ENCODE assay signal across 10 mouse cellular contexts in genomic region chr7:92866526-92866925, GRCm38 (mm10). TPM values are rescaled to one million over a fixed set of nuclear protein-coding genes. Genes with fewer than 3 reads are reported as not detected.
DNase-seq lines count a peak whose midpoint lies in the region; ATAC-seq and TF ChIP-seq lines count a peak whose summit lies in the region.
"Had no signal": no experiment of that assay in that cellular context is flagged by ENCODE, and none has a peak within 500 bp of the region (broad histone marks: within the 10 kb centered on the region; RNA-seq: fewer than 3 reads in every experiment).

No protein-coding gene starts in this region.

- no peaks in the 10 kb centered on the region for H3K4me1 ChIP-seq in hindbrain, embryonic 14.5 days (replicated peaks; ENCODE audit: control insufficient read depth, insufficient read depth, low read length)
- no peaks in the 10 kb centered on the region for H3K4me1 ChIP-seq in hindbrain, embryonic 16.5 days (ENCODE audit: control insufficient read depth, insufficient read depth, low read depth, low read length)
- no peaks in the 10 kb centered on the region for H3K4me1 ChIP-seq in thymus, adult 2 months (replicated peaks; ENCODE audit: control insufficient read depth, insufficient read depth, low read length)
- no peaks in the 10 kb centered on the region for H3K4me1 ChIP-seq in stomach, postnatal 0 days (replicated peaks; ENCODE audit: control insufficient read depth, insufficient read depth)
- H3K4me1 ChIP-seq: heart, embryonic 12.5 days; limb, embryonic 13.5 days had no signal

- ATAC-seq in hindbrain, embryonic 14.5 days (ENCODE audit: low FRiP score) = no peak
- no peak for ATAC-seq in hindbrain, embryonic 16.5 days
- no peak for ATAC-seq in stomach, postnatal 0 days (ENCODE audit: low FRiP score, low TSS enrichment)

- no peaks in the 10 kb centered on the region for H3K9me3 ChIP-seq in hindbrain, embryonic 14.5 days (ENCODE audit: control insufficient read depth, low read length)
- no peaks in the 10 kb centered on the region for H3K9me3 ChIP-seq in hindbrain, embryonic 16.5 days (ENCODE audit: control insufficient read depth, low read length)
- no peaks in the 10 kb centered on the region for H3K9me3 ChIP-seq in stomach, postnatal 0 days (ENCODE audit: control insufficient read depth, low read length)
- H3K9me3 ChIP-seq: heart, embryonic 12.5 days; limb, embryonic 13.5 days had no signal

- no peaks in the 10 kb centered on the region for H3K36me3 ChIP-seq in hindbrain, embryonic 14.5 days (replicated peaks; ENCODE audit: control insufficient read depth, insufficient read depth)
- no peaks in the 10 kb centered on the region for H3K36me3 ChIP-seq in hindbrain, embryonic 16.5 days (ENCODE audit: control insufficient read depth, insufficient read depth, low read length)
- H3K36me3 ChIP-seq in thymus, adult 2 months (ENCODE audit: control insufficient read depth, insufficient read depth, low read length) = peaks cover 4% of the 10 kb centered on the region; the same call in 1 of the 2 replicates
- no peaks in the 10 kb centered on the region for H3K36me3 ChIP-seq in stomach, postnatal 0 days (ENCODE audit: control insufficient read depth, insufficient read depth, low read length)
- H3K36me3 ChIP-seq: limb, embryonic 13.5 days had no signal

- no peak for TF ChIP-seq CTCF in thymus, adult 2 months (IDR thresholded peaks at IDR 0.05; ENCODE audit: borderline replicate concordance, control insufficient read depth, extremely low read depth, insufficient read depth, low read length, poor library complexity)
- peak; percentile 87 for TF ChIP-seq CTCF in stomach, postnatal 0 days (IDR thresholded peaks at IDR 0.05; ENCODE audit: low read depth)

- TF ChIP-seq POLR2A in thymus, adult 2 months (IDR thresholded peaks at IDR 0.05; ENCODE audit: control insufficient read depth, extremely low read depth, insufficient read depth, low read length, poor library complexity) = no peak

- no peaks in the 10 kb centered on the region for H3K27me3 ChIP-seq in hindbrain, embryonic 14.5 days (ENCODE audit: control insufficient read depth, insufficient read depth, low read length)
- no peaks in the 10 kb centered on the region for H3K27me3 ChIP-seq in hindbrain, embryonic 16.5 days (replicated peaks; ENCODE audit: control insufficient read depth, insufficient read depth, low read length)
- no peaks in the 10 kb centered on the region for H3K27me3 ChIP-seq in thymus, adult 2 months (ENCODE audit: control insufficient read depth, insufficient read depth, low read length)
- no peaks in the 10 kb centered on the region for H3K27me3 ChIP-seq in stomach, postnatal 0 days (ENCODE audit: control insufficient read depth, insufficient read depth, low read length)
- H3K27me3 ChIP-seq: heart, embryonic 12.5 days; limb, embryonic 13.5 days had no signal

- no peak overlapping the region for H3K9ac ChIP-seq in hindbrain, embryonic 14.5 days
- no peak overlapping the region for H3K9ac ChIP-seq in hindbrain, embryonic 16.5 days (ENCODE audit: low read depth, low read length)
- no peak overlapping the region for H3K9ac ChIP-seq in stomach, postnatal 0 days (ENCODE audit: low read length)
- H3K9ac ChIP-seq: heart, embryonic 12.5 days; limb, embryonic 13.5 days had no signal

- DNase-seq in hindbrain, embryonic 14.5 days (ENCODE audit: low spot score) = peak; percentile 83
- DNase-seq in thymus, postnatal 0 days (ENCODE audit: low spot score) = peak; percentile 49
- DNase-seq in thymus, adult 2 months = no peak
- peak; percentile 73 for DNase-seq in embryo, embryonic 11 days
- no peak for DNase-seq in stomach, postnatal 0 days (ENCODE audit: low spot score)
- DNase-seq in heart, adult 11 months = no peak
- no peak for DNase-seq in right cerebral cortex, postnatal 25 days

- H3K4me2 ChIP-seq in hindbrain, embryonic 14.5 days (replicated peaks) = no peak overlapping the region
- no peak overlapping the region for H3K4me2 ChIP-seq in hindbrain, embryonic 16.5 days (ENCODE audit: low read length)
- H3K4me2 ChIP-seq in stomach, postnatal 0 days (replicated peaks; ENCODE audit: low read depth) = no peak overlapping the region
- H3K4me2 ChIP-seq: heart, embryonic 12.5 days; limb, embryonic 13.5 days had no signal

- no peak for TF ChIP-seq EP300 in stomach, postnatal 0 days (optimal IDR thresholded peaks at IDR 0.05)

- H3K4me3 ChIP-seq in hindbrain, embryonic 14.5 days (replicated peaks; ENCODE audit: low read length) = no peak overlapping the region
- no peak overlapping the region for H3K4me3 ChIP-seq in hindbrain, embryonic 16.5 days (ENCODE audit: low read length)
- no peak overlapping the region for H3K4me3 ChIP-seq in thymus, adult 2 months (ENCODE audit: control insufficient read depth, insufficient read depth, low read length)
- no peak overlapping the region for H3K4me3 ChIP-seq in stomach, postnatal 0 days (ENCODE audit: low read depth, low read length)
- H3K4me3 ChIP-seq: heart, embryonic 12.5 days; limb, embryonic 13.5 days had no signal

- WGBS in hindbrain, embryonic 14.5 days = 24% methylated on average over 2 of the region's 2 CpGs
- 30% methylated on average over 2 of the region's 2 CpGs for WGBS in hindbrain, embryonic 16.5 days
- 62% methylated on average over 2 of the region's 2 CpGs for WGBS in thymus, adult 2 months
- WGBS in stomach, postnatal 0 days = 11% methylated on average over 2 of the region's 2 CpGs

- H3K27ac ChIP-seq in hindbrain, embryonic 14.5 days = no peak overlapping the region
- no peak overlapping the region for H3K27ac ChIP-seq in hindbrain, embryonic 16.5 days (ENCODE audit: low read depth, low read length)
- H3K27ac ChIP-seq in thymus, adult 2 months (ENCODE audit: control insufficient read depth, insufficient read depth, low read length) = no peak overlapping the region
- H3K27ac ChIP-seq in stomach, postnatal 0 days (replicated peaks) = no peak overlapping the region
- H3K27ac ChIP-seq: limb, embryonic 13.5 days had no signal

RNA-seq across cellular contexts. Expression of gene Ddias, which starts 7.5 kb away (rescaled TPM):
- polyA plus RNA-seq in hindbrain, embryonic 14.5 days (2014; fragmentation: Nextera tagmentation; extraction: Ambion mirVana) = 4.8 and 5.0 TPM in 2 replicates
- polyA plus RNA-seq in hindbrain, embryonic 16.5 days (2015; fragmentation: Nextera tagmentation; extraction: Ambion mirVana) = 4.5 and 5.3 TPM in 2 replicates
- 11.0 and 12.0 TPM in 2 replicates for polyA plus RNA-seq in thymus, postnatal 0 days (2015; fragmentation: Nextera tagmentation; extraction: Ambion mirVana)
- 0.81 and 1.2 TPM in 2 replicates for polyA plus RNA-seq in thymus, adult 2 months (2012; rRNA removed)
- polyA plus RNA-seq in stomach, postnatal 0 days (2015; fragmentation: Nextera tagmentation; extraction: Ambion mirVana) = 2.8 and 3.3 TPM in 2 replicates

RNA-seq across cellular contexts. Expression of gene Prcp, which starts 7.7 kb away (rescaled TPM):
- polyA plus RNA-seq in hindbrain, embryonic 14.5 days (2014; fragmentation: Nextera tagmentation; extraction: Ambion mirVana) = 20.3 and 21.1 TPM in 2 replicates
- polyA plus RNA-seq in hindbrain, embryonic 16.5 days (2015; fragmentation: Nextera tagmentation; extraction: Ambion mirVana) = 18.9 and 20.9 TPM in 2 replicates
- 16.8 and 18.9 TPM in 2 replicates for polyA plus RNA-seq in thymus, postnatal 0 days (2015; fragmentation: Nextera tagmentation; extraction: Ambion mirVana)
- 17.2 and 19.7 TPM in 2 replicates for polyA plus RNA-seq in thymus, adult 2 months (2012; rRNA removed)
- polyA plus RNA-seq in stomach, postnatal 0 days (2015; fragmentation: Nextera tagmentation; extraction: Ambion mirVana) = 14.5 and 14.7 TPM in 2 replicates

Comparison
In these comparisons a context has a peak if more than half of its experiments do, and no peak if none do; other contexts are left out.
1. DNase-seq: peak in hindbrain, embryonic 14.5 days (single experiment), thymus, postnatal 0 days (single experiment) and embryo, embryonic 11 days (single experiment); none in thymus, adult 2 months (single experiment), stomach, postnatal 0 days (single experiment), heart, adult 11 months (single experiment) and right cerebral cortex, postnatal 25 days (single experiment).